Mouse (Mus musculus) frontal cortex, postnatal 36 days (tissue): ENCODE measurements around the gene Rbm4b.
A peak's percentile ranks its signal among the peaks of the same experiment; 100 is the strongest.
"Not testable (repeated sequence)": the region's sequence is repeated elsewhere in the genome, so short reads cannot be mapped to it uniquely, and the experiment has no call there.

Experiments used
- DNase-seq, 2 experiments: peaks; one replicate each; pipeline ENCODE4 v3.0.0; 2022; ENCODE audit warnings: low spot score in 2 of 2

Rbm4b gene

GRCm38 (mm10) chr19:4810746-4811062 is 54.4 kb downstream of the Rbm4b start:
- no peak for DNase-seq

- DNase-seq: peak; percentile 98 to 99
These were observed 55.0 kb downstream of the Rbm4b start, which contains the start of the genes Gm21992 and Rbm14 for GRCm38 (mm10) chr19:4811063-4811908. TSS of gene Gm21992 (minus strand) at chr19:4811612. TSS of gene Rbm14 (minus strand) at chr19:4811634.

- DNase-seq: no peak
These were observed 55.6 kb downstream of the Rbm4b start for GRCm38 (mm10) chr19:4811909-4812242.

GRCm38 (mm10) chr19:4812334-4812949 is 56.1 kb downstream of the Rbm4b start:
- DNase-seq: not testable (repeated sequence)

- DNase-seq: no peak
These were observed 56.7 kb downstream of the Rbm4b start for GRCm38 (mm10) chr19:4813015-4813414.
